Mouse (Mus musculus) left cerebral cortex, postnatal 25 days (tissue): ENCODE results near the gene Vmn1r18. TPM values are rescaled to one million over a fixed set of nuclear protein-coding genes. Genes with fewer than 3 reads are reported as not detected.
A peak's percentile ranks its signal among the peaks of the same experiment; 100 is the strongest.
"Not testable (repeated sequence)": the region's sequence is repeated elsewhere in the genome, so short reads cannot be mapped to it uniquely, and the experiment has no call there.

Experiments
- DNase-seq, 2 experiments: peaks; one replicate each; pipeline ENCODE4 v3.0.0; 2022; ENCODE audit warnings: low spot score in 2 of 2, mixed read lengths in 1 of 2
- intact Hi-C: fragments of 180-260 bp; cut with DNase I; formaldehyde crosslinking; loops from one replicate; pipeline ENCODE4 v1.15.1; 2025
- total RNA-seq, 2 experiments: library from RNA; stranded (reverse); gene quantifications; 2 replicates each; pipeline ENCODE4 v1.2.3; 2021

Gene Vmn1r18
- under 1 TPM in 1 of 2 experiments, not detected in 1; 0.05 TPM for total RNA-seq

GRCm38 (mm10) chr6:57395683-57396082, at the start of gene Vmn1r18:
Gene Vmn1r18 (minus strand): TSS chr6:57395783.
- no peak for DNase-seq
- intact Hi-C loops = no loop called here

GRCm38 (mm10) chr6:57431196-57431595, 35.6 kb upstream of the Vmn1r18 start:
- intact Hi-C loops = loop anchor here (5.0 to 10.0 kb wide), 2 partner anchors 141 to 434 kb away; no protein-coding TSS in a partner anchor
- peak in 1 of 2 experiments; percentile 21 for DNase-seq

GRCm38 (mm10) chr6:57428630-57429029, 33.0 kb upstream of the Vmn1r18 start, which contains the start of gene Vmn1r20:
Gene Vmn1r20 (plus strand): TSS chr6:57428930.
- DNase-seq = no peak

DNA sequence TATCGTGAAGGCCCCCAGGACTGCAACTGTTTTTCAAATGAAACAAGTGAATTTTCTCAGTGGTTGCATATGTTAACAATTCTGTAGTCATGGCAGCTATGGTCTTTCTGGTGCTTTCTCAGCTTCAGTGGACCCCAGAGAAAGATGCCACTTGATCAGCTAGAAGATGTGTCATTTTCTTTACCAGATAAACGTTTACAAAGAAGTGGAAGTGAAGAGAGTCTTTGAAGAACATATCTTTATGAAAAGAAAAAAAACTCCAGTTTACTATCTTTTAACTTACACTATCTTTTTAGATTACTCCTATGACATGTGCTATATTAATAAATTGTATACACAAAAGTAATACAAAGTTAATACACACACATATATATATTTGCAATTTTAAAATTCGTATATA, 7.9 kb upstream of the Vmn1r18 start, which contains the start of gene Vmn1r19:
Vmn1r19 (plus strand) TSS at position 301 of the 400 bp plus-strand sequence.
- DNase-seq, intact Hi-C loops: not testable (repeated sequence)

More at GRCm38 (mm10) chr6:57428630-57429029, 33.0 kb upstream of the Vmn1r18 start, which contains the start of gene Vmn1r20:
- intact Hi-C loops = no loop called here

DNA sequence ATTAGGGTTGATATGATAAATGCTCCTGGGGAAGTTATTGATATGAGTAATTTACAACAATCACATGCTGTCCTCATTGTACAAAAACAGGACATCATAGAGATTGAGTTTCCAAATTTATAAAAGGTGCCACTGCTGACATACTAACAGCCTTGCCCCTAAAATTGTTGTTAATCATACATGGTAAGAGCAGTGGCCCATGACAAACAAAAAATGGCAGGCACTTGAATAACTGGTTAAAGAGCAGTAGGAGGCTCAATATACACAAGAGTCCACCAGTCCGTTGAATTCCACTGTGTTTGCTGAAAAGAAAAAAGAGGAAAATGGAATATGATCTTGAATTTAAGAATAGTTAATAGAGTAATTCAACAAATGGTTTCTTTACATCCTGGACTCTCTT, 28.1 kb downstream of the Vmn1r18 start:
- no peak for DNase-seq
- intact Hi-C loops = no loop called here

DNA sequence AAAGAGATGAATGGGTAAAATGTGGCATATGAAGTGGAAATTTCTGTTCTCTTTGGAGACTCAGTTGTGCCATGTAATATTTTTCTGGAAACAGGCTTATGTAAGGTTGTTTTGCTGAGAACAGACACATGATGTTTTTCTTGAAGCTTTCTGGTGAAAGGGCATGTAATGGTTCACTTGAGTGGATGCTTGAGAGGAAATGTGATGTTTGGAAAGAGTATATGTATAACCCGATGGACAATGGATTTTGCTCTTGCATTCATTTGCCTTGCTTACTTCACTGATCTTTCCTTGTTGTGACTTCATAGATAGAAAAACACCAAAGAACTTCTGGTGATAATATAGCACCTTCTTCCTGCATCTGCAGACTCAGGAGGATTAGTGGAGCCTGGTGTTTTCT, 29.7 kb downstream of the Vmn1r18 start:
- intact Hi-C loops, DNase-seq: not testable (repeated sequence)

DNA sequence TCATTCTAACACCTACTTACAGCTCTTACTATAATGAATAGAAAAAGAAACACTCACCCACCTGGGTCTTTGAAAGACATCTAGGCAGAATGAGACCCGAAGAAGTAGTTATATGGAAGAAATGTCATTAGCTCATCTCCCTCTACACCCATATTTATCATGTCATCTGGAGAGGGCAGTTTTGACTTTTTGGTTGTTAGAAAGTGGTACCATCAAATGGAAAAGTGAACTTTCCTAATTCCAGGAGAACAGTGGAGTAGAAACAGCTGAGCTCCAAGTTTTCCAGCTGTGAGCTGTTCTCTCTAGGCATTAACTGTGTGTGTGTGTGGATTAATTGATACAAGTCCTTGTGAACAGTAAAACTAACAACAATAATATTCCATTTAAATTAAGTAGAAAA, 32.0 kb downstream of the Vmn1r18 start, which contains the start of gene Vmn1r17:
Vmn1r17 (minus strand) TSS at position 101 of the 400 bp plus-strand sequence.
- intact Hi-C loops = no loop called here
- no peak for DNase-seq

DNA sequence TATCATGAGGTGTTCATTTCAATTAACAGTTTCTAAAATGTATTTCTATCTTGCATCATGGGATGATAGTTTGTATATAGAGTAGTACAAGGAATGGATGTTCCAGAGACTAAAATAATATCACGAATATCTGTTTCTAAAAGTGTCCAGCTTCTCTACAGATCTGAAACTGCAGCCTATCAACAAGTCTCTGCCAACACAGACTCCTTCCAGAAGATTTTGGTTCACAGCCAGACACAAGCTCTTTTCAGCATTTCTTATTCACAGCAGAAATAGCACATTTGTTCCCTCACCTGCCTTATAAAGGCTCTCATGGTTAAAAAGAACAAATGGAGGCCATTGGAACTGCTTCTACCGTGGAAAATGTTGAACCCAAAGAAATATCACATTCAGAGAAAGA, 38.7 kb downstream of the Vmn1r18 start:
- intact Hi-C loops = no loop called here
- peak in 1 of 2 experiments; percentile 16 for DNase-seq

DNA sequence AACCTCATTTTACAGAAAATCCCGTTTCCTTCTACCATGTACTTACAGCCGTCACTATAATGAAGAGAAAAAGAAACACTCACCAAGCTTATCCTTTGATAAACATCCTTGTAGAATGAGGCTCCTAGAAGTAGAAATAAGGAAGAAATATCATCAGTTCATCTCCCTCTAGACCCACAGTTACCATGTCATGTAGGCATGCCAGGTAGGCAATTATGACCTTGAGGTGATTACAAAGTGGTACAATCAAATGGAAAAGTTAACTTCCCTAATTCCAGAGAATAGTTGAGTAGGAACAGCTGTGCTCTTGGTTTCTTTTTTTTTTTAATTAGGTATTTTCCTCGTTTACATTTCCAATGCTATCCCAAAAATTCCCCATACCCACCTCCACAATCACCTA, 66.2 kb downstream of the Vmn1r18 start, which contains the start of gene Vmn1r16:
Vmn1r16 (minus strand) TSS at position 101 of the 400 bp plus-strand sequence.
- intact Hi-C loops = no loop called here
- no peak for DNase-seq

Other genes with a start within 250 kb of the Vmn1r18 start
- not detected for gene Vmn1r12, start 238.9 kb downstream of the Vmn1r18 start, total RNA-seq
- not detected for gene Vmn1r13, start 192.5 kb downstream of the Vmn1r18 start, total RNA-seq
- gene Vmn1r14, start 164.1 kb downstream of the Vmn1r18 start, total RNA-seq = not detected
- gene Vmn1r15, start 137.8 kb downstream of the Vmn1r18 start, total RNA-seq = not detected
- gene Vmn1r16, start 66.3 kb downstream of the Vmn1r18 start, total RNA-seq = not detected
- gene Vmn1r17, start 32.1 kb downstream of the Vmn1r18 start, total RNA-seq = not detected
- gene Vmn1r19, start 8.0 kb upstream of the Vmn1r18 start, total RNA-seq = not detected
- gene Vmn1r20, start 33.1 kb upstream of the Vmn1r18 start, total RNA-seq = not detected
- gene Ppm1k, start 139.7 kb upstream of the Vmn1r18 start, total RNA-seq = 10 to 100 TPM; 66.5 to 72.4 TPM
- gene Herc6, start 185.2 kb upstream of the Vmn1r18 start, total RNA-seq = 10 to 100 TPM in 1 of 2 experiments, 1 to 10 TPM in 1; 9.6 to 10.8 TPM